Mouse (Mus musculus) T-helper 17 cell (primary cell): ENCODE measurements at regions not wholly inside any gene's neighbourhood (a gene's known extent, or its start where the extent isn't known, plus 50 kb on each side); places are given as distances from the start of the nearest gene placed in this dataset.

Source experiments
- in situ Hi-C, 2 experiments: fragments of 300-600 bp; cut with MboI, MseI; formaldehyde crosslinking; loops; 1 replicate in 1 of 2; 2 replicates in 1 of 2; pipeline ENCODE4 v1.15.1; 2025; ENCODE audit warnings: high pct_unique_total_duplicates in 2 of 2

DNA sequence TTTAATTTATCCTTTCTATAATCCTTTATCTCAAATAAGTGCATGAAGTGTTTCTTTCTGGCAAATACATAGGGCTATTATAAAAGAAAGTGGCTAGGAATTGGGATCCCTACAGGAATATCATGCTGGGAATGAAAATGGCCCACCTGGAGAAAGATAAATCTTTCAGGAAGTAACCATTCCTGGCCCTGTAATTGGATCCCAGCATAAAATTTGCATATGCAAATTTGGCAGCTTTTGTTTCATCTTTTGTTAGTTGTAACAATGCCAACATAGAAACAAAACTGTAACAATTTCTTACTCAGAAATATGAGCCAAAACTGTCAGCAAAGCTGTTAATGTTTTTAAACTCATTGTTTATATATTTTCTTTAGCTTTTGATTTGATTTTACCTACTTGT is 430.0 kb upstream of the Gm20594 start:
- in situ Hi-C loops = no loop called here

- in situ Hi-C loops = no loop called here
These were observed 416.6 kb upstream of the Gm20594 start for GRCm38 (mm10) chr6:79401090-79401489.

GRCm38 (mm10) chr6:79408955-79409354 is 408.8 kb upstream of the Gm20594 start:
- in situ Hi-C loops = no loop called here

- in situ Hi-C loops = no loop called here
These were observed 371.9 kb upstream of the Gm20594 start for GRCm38 (mm10) chr6:79445821-79446220.

DNA sequence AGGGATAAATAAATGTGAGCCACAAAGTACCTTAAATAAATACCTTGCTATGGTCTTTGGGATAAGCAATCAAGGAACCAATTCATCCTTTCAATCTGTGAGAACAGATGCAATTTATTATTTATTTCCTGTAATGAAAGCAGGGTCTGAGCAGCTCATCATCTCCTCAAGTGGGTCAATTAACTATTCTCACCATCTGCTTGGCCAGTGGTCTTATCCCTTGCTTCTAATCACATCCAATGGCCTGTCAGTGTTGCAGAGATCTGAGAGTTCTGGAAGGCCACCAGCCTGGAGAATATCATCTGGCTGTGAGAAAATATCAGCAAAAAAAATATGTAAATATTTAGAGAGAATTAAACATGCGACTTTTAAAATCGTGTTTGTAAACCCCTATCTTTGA is 326.5 kb upstream of the Gm20594 start:
- in situ Hi-C loops = no loop called here

- in situ Hi-C loops = loop anchor here in 1 of 2 experiments (25.0 kb wide), 1 partner anchor 512 kb away; the partner anchor contains the start of gene Lrrtm4
These were observed 317.1 kb upstream of the Gm20594 start for GRCm38 (mm10) chr6:79500649-79501048.
